Mouse (Mus musculus) C3H10T1/2 (cell line): Measurements from ENCODE around the gene Ifi35. TPM values are rescaled to one million over a fixed set of nuclear protein-coding genes. Genes with fewer than 3 reads are reported as not detected.

Source experiments
- polyA plus RNA-seq, 2 experiments: library from polyadenylated mRNA; unstranded; fragments of >200 nt; fragmentation: generic; extraction: Trizol; gene quantifications; one replicate each; pipeline ENCODE4 v1.2.1; 2012; ENCODE audit warnings: missing spikeins in 2 of 2

Ifi35 gene
- polyA plus RNA-seq = 10 to 100 TPM; 38.1 to 78.1 TPM

DNA sequence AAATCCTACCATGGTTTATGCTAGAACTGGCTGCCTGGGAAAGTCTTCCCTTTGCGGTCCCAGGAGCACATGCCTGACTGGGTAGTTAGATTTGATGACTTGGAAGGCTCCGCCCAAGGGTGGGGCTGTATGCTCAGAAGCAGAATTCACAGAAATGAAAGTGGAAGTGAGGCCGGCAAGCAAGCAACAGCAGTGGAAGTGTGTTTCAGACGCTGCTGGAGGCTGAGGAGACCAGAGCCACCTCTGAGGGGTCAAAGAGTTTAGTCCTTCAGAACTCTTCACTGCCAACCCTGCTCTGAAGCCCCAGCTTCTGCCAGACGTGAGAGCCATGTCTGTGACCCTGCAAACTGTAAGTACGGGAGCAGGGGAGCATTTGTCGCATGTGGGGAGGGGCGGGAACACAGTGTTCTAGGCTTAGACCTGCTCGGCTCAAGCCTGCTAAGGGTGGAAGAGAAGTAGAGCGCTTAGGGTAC, at the start of gene Ifi35:
Gene Ifi35, plus strand, starts transcription at position 134 of the 473 bp plus-strand sequence.

GRCm38 (mm10) chr11:101417101-101417855, 30.9 kb upstream of the Ifi35 start, which contains the start of gene Aarsd1:
TSS of gene Aarsd1 (minus strand) at chr11:101417615.

DNA sequence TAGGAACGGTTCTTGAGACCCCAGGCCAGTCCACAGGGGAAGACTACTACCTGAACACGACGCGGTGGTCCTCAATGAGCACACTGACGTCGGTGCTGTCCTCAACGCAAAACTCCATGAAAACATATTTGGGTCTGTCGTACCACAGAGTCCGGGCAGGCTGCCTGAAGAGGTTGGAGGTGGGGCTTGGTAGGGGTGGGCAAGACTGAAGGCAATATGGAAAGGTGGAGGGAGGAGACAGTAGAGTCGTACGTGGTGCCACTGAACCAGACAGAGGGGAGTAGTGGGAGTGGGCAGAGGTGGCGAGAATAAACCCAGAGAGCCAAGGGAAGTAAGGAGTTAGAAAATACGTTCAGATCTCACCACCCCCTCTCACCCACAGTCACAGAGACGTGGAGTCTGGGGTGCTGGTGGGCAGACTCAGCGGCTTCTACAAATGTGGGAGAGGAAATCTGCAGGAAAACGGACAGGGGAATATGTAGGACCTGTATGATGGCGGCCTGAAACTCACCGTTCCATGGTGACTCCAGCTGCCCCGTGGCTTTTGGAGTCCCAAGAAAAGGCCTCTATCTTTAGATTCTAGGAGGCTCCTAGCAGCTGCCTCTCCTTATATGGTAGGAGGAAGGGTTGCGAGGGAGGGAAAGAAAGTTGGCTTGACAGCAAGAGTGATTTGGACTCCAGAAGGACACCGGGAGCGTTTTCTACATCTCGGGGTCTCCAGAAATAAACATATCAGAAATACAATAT, 23.9 kb upstream of the Ifi35 start, which contains the start of gene Gm27029:
Gene Gm27029, minus strand, starts transcription at position 692 of the 747 bp plus-strand sequence.

DNA sequence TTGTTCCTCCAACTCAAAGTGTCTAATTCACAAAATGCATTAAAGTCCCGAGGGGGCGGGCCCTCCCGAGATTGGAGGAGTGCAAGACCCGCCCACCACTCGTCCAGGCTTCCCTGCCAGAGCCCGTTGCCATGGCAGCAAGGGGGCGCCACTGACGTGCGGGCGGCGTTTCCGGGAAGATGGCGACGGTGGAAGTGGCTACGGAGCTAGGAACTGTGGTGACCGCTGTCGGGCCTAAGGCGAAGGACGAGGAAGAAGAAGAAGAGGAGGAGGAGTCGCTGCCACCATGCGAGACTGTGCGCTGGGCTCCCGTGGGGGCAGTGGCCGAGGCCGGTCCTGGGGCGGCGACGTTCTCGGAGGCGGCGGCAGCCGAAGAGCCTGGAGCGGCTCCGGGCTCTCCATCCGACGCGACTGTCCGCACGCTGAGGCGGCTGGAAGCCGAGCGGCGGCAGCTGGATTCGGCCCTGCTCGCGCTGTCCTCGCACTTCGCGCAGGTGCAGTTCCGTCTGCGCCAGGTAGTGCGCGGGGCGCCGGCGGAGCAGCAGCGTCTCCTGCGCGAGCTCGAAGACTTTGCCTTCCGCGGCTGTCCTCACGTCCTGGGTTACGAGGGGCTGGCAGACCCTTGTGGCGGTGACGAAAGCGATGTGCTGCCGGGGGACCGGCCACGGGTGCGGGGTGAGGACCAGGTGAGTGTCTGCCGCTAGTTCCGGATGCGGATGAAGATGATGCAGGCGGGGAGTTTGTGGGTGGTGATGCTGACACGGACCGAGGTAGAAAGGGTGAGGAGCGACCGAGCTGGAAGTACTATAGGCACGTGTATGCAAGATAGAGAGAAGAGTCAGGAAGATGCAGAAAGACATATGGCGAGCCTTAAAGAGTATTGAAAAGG, 23.0 kb upstream of the Ifi35 start, which contains the start of the genes Rundc1 and Ptges3l:
Gene Rundc1, plus strand, starts transcription at position 161 of the 889 bp plus-strand sequence.
Gene Ptges3l, minus strand, starts transcription at position 409 of the 889 bp plus-strand sequence.

DNA sequence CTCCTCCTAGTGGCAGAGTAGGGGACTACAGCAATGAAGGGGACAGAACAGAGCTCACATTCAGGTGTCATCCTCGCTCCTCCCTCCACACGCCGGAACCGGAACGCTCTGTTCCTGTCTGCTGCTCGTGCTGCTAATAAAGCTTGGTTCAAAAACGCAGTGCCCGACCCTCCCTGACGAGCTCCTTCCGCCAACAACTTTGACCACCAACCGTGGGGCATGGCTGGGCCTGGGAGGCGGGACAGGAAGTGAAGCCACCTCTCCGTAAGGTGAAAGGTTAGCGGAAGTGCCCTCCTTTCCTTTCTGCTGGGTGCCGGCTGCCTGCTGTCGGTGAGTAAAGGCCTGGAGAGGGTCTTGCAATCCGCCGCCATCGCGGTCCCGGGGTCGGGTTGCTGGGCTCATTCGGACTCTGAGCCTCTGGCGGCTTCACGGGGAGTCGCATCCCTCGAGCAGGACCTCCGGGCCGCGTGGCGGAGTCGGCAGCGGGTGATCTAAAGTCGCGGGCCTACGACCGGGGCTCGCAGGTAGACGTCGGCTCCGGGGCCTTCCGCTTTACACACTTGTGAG, 6.0 kb upstream of the Ifi35 start, which contains the start of gene Rpl27:
Gene Rpl27, plus strand, starts transcription at position 172 of the 567 bp plus-strand sequence.

GRCm38 (mm10) chr11:101464211-101465100, 16.2 kb downstream of the Ifi35 start, which contains the start of gene Rnd2:
TSS of gene Rnd2 (plus strand) at chr11:101464999.

DNA sequence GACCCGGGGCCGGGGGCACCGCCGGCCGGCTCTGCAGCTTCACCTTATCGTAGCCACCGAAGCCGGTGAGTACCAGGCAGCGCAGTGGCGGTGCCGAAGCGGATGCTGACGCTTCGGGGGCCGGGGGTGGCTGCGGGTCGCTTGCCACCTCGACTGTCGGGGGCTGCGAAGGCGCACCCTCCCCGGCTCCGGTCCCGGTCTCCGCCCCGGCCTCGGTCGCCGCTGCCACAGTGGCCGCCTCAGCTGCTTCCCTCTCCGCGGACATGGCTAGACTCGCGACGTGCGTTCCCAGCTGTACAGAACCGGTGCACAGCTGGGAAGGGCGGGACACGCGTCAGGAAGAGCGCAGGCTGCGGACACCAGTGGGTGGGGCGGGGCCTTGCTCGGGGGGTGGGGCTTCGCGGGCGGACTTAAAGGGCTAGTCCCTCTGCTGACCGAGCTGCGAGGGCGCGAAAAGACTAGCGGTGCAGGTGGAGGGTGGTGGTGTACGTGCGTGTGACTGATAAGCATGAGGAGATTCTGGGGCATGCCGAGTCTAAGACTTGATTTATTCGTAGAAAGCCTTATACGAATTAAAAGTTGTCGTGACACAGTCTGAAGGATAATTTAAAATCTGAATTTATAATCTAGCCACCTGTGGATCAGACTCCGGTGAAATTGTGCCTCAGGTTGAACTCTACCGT, 17.8 kb downstream of the Ifi35 start, which contains the start of gene Vat1:
Gene Vat1, minus strand, starts transcription at position 362 of the 683 bp plus-strand sequence.

Other genes with a start within 250 kb of the Ifi35 start
- gene Ezh1, start 221.9 kb upstream of the Ifi35 start, polyA plus RNA-seq = 10 to 100 TPM in 1 of 2 experiments, 1 to 10 TPM in 1; 2.5 to 59.5 TPM
- 10 to 100 TPM in 1 of 2 experiments, under 1 TPM in 1; 0.06 to 11.4 TPM for gene Ramp2, start 202.4 kb upstream of the Ifi35 start, polyA plus RNA-seq
- 100 to 1,000 TPM; 160 to 255 TPM for gene Vps25, start 194.7 kb upstream of the Ifi35 start, polyA plus RNA-seq
- gene Wnk4, start 187.8 kb upstream of the Ifi35 start, polyA plus RNA-seq = 10 to 100 TPM in 1 of 2 experiments, under 1 TPM in 1; 0.75 to 15.8 TPM
- gene Cntd1, start 169.4 kb upstream of the Ifi35 start, polyA plus RNA-seq = under 1 TPM in 1 of 2 experiments, not detected in 1; 0.31 TPM
- 100 to 1,000 TPM; 129 to 135 TPM for gene Coa3, start 169.3 kb upstream of the Ifi35 start, polyA plus RNA-seq
- 100 to 1,000 TPM in 1 of 2 experiments, 10 to 100 TPM in 1; 26.7 to 146 TPM for gene Becn1, start 146.1 kb upstream of the Ifi35 start, polyA plus RNA-seq
- gene Psme3, start 132.2 kb upstream of the Ifi35 start, polyA plus RNA-seq = 10 to 100 TPM; 40.8 to 46.7 TPM
- 1 to 10 TPM in 1 of 2 experiments, under 1 TPM in 1; 0.28 to 2.7 TPM for gene Aoc2, start 123.3 kb upstream of the Ifi35 start, polyA plus RNA-seq
- gene Aoc3, start 117.8 kb upstream of the Ifi35 start, polyA plus RNA-seq = 10 to 100 TPM in 1 of 2 experiments, under 1 TPM in 1; 0.39 to 37.3 TPM
- not detected for gene G6pc, start 80.8 kb upstream of the Ifi35 start, polyA plus RNA-seq
- 100 to 1,000 TPM in 1 of 2 experiments, 10 to 100 TPM in 1; 55.6 to 118 TPM for gene Aarsd1, start 30.8 kb upstream of the Ifi35 start, polyA plus RNA-seq
- gene Gm27029, start 23.6 kb upstream of the Ifi35 start, polyA plus RNA-seq = 10 to 100 TPM in 1 of 2 experiments, 1 to 10 TPM in 1; 6.0 to 10.4 TPM
- 10 to 100 TPM in 1 of 2 experiments, 1 to 10 TPM in 1; 7.1 to 24.8 TPM for gene Rundc1, start 23.3 kb upstream of the Ifi35 start, polyA plus RNA-seq
- gene Ptges3l, start 23.1 kb upstream of the Ifi35 start, polyA plus RNA-seq = 10 to 100 TPM in 1 of 2 experiments, 1 to 10 TPM in 1; 8.2 to 25.9 TPM
- 1,000 to 10,000 TPM; 3,424 to 4,212 TPM for gene Rpl27, start 6.1 kb upstream of the Ifi35 start, polyA plus RNA-seq
- 10 to 100 TPM; 41.4 to 62.3 TPM for gene Rnd2, start 16.6 kb downstream of the Ifi35 start, polyA plus RNA-seq
- 100 to 1,000 TPM; 270 to 433 TPM for gene Vat1, start 17.8 kb downstream of the Ifi35 start, polyA plus RNA-seq
- 1 to 10 TPM in 1 of 2 experiments, under 1 TPM in 1; 0.53 to 2.7 TPM for gene Brca1, start 103.5 kb downstream of the Ifi35 start, polyA plus RNA-seq
- 10 to 100 TPM in 1 of 2 experiments, 1 to 10 TPM in 1; 3.3 to 49.8 TPM for gene Nbr1, start 103.7 kb downstream of the Ifi35 start, polyA plus RNA-seq
- gene Tmem106a, start 133.8 kb downstream of the Ifi35 start, polyA plus RNA-seq = 10 to 100 TPM in 1 of 2 experiments, 1 to 10 TPM in 1; 4.5 to 21.6 TPM
- not detected for gene Gm11634, start 150.8 kb downstream of the Ifi35 start, polyA plus RNA-seq
- 10 to 100 TPM; 25.2 to 58.0 TPM for gene Rdm1, start 178.8 kb downstream of the Ifi35 start, polyA plus RNA-seq
- 1 to 10 TPM; 1.4 to 1.5 TPM for gene Arl4d, start 217.1 kb downstream of the Ifi35 start, polyA plus RNA-seq